Mouse (Mus musculus) E14TG2a.4 (cell line): Measurements from ENCODE around the gene Kif5c.

ENCODE experiments used
- CTCF ChIP-seq: conservative IDR thresholded peaks from 2 replicates; pipeline ENCODE4 v1.5.1; 2014; ENCODE audit warnings: low read length
- NANOG ChIP-seq: IDR thresholded peaks from 2 replicates; pipeline ENCODE4 v1.6.1; 2014; ENCODE audit warnings: borderline replicate concordance, low read length, mixed read lengths
- POU5F1 ChIP-seq: IDR thresholded peaks from 2 replicates; pipeline ENCODE4 v1.6.1; 2014; ENCODE audit warnings: low read length, borderline replicate concordance

DNA sequence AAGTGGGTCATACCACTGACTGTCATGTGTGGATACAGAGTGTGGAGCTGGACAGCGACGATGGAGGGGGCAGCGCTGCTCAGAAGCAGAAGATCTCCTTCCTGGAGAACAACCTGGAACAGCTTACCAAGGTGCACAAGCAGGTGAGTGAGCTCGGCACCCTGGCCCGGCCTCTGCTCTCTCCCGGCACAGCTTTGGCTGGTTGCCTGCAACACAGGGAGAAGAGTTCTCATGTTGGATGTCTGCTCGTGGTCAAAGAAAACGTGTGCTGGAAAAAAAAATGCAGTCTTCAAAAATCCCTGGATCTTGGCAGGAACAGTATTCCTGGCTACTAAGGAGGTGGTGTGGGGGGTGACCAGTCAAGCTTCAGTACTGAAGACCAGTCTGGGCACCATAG lies 133.1 kb downstream of the Kif5c start:
- TF ChIP-seq CTCF = no peak
- TF ChIP-seq POU5F1 = no peak
- no peak for TF ChIP-seq NANOG
